Mouse (Mus musculus) embryonic facial prominence, embryonic 12.5 days (tissue): ENCODE results near the gene Mtmr12. TPM values are rescaled to one million over a fixed set of nuclear protein-coding genes. Genes with fewer than 3 reads are reported as not detected.
"Not testable (repeated sequence)": the region's sequence is repeated elsewhere in the genome, so short reads cannot be mapped to it uniquely, and the experiment has no call there.

ENCODE experiments used
- ATAC-seq: fragments of 200-750 bp; cut with Nextera tagmentation; 2 replicates; pipeline ENCODE4 v1.8.0; 2017; ENCODE audit not compliant: insufficient number of reproducible peaks, insufficient read depth, low FRiP score, low TSS enrichment
- H3K27ac ChIP-seq: fragments of 300-500 bp; sonication (generic); 2 replicates; pipeline ENCODE4 v1.5.1; 2016; ENCODE audit warnings: mild to moderate bottlenecking
- H3K27me3 ChIP-seq: fragments of 300-500 bp; sonication (generic); 2 replicates; pipeline ENCODE4 v1.6.1; 2016; ENCODE audit warnings: mild to moderate bottlenecking, moderate library complexity
- H3K36me3 ChIP-seq: fragments of 300-500 bp; sonication (generic); 2 replicates; pipeline ENCODE4 v1.6.1; 2016; ENCODE audit warnings: mild to moderate bottlenecking
- H3K4me1 ChIP-seq: fragments of 300-500 bp; sonication (generic); 2 replicates; pipeline ENCODE4 v1.6.1; 2016
- H3K4me2 ChIP-seq: fragments of 300-500 bp; sonication (generic); replicated peaks from 2 replicates; pipeline ENCODE4 v1.6.1; 2016; ENCODE audit warnings: mild to moderate bottlenecking, moderate library complexity
- H3K4me3 ChIP-seq: fragments of 300-500 bp; sonication (generic); 2 replicates; pipeline ENCODE4 v1.5.1; 2016; ENCODE audit warnings: mild to moderate bottlenecking
- H3K9ac ChIP-seq: fragments of 300-500 bp; sonication (generic); 2 replicates; pipeline ENCODE4 v1.6.1; 2016; ENCODE audit warnings: mild to moderate bottlenecking, moderate library complexity
- H3K9me3 ChIP-seq: fragments of 300-500 bp; sonication (generic); 2 replicates; pipeline ENCODE4 v1.6.1; 2016; ENCODE audit warnings: mild to moderate bottlenecking, moderate library complexity
- WGBS: fragments of 180-500 bp; shearing (Covaris S2); methylation state at CpG from one replicate; pipeline ENCODE4 v1.1.7; 2016; 5-methylcytosine and 5-hydroxymethylcytosine counted together
- polyA plus RNA-seq: library from polyadenylated mRNA; unstranded; fragments of >200 nt; fragmentation: Nextera tagmentation; extraction: Ambion mirVana; gene quantifications from 2 replicates; pipeline ENCODE4 v1.2.1, GENCODE M21; 2016

The Mtmr12 gene
- polyA plus RNA-seq, 1 experiment from 2014 or later = 20.1 TPM

GRCm38 (mm10) chr15:12202456-12202855 is 2.4 kb upstream of the Mtmr12 start:
- Histone ChIP-seq H3K9me3 (no peaks in the 10 kb centered on the region), H3K4me3 (no peak overlapping the region), H3K36me3 (no peaks in the 10 kb centered on the region), H3K27me3 (no peaks in the 10 kb centered on the region), H3K9ac (no peak overlapping the region), H3K4me2 (no peak overlapping the region), H3K4me1 (peaks cover 20% of the 10 kb centered on the region), H3K27ac (no peak overlapping the region)
- ATAC-seq = no peak
- 83% methylated on average over 3 of the region's 3 CpGs for WGBS

- H3K27ac ChIP-seq, H3K9ac ChIP-seq, H3K9me3 ChIP-seq, H3K4me2 ChIP-seq, ATAC-seq, H3K36me3 ChIP-seq, H3K27me3 ChIP-seq, H3K4me3 ChIP-seq: not testable (repeated sequence)
- 90% methylated on average over 5 of the region's 5 CpGs for WGBS
- peaks cover 25% of the 10 kb centered on the region for H3K4me1 ChIP-seq
These were observed 1.8 kb upstream of the Mtmr12 start for GRCm38 (mm10) chr15:12203008-12203407.

GRCm38 (mm10) chr15:12203512-12204318 is 1.1 kb upstream of the Mtmr12 start:
- Histone ChIP-seq H3K27ac (peak overlapping the region; percentile 88), H3K36me3 (no peaks in the 10 kb centered on the region), H3K4me3 (peak overlapping the region; percentile 82), H3K4me2 (peak overlapping the region; percentile 60), H3K27me3 (no peaks in the 10 kb centered on the region), H3K4me1 (peaks cover 25% of the 10 kb centered on the region), H3K9ac (peak overlapping the region; percentile 39; the same call in 1 of the 2 replicates), H3K9me3 (no peaks in the 10 kb centered on the region)
- WGBS = 14% methylated on average over 10 of the region's 10 CpGs
- ATAC-seq = no peak

GRCm38 (mm10) chr15:12205160-12205901 is 503 bp downstream of the Mtmr12 start:
- 1% methylated on average over 54 of the region's 73 CpGs for WGBS
- H3K36me3 ChIP-seq = no peaks in the 10 kb centered on the region
- peak; percentile 77 for ATAC-seq

GRCm38 (mm10) chr15:12205902-12206645 is 1.2 kb downstream of the Mtmr12 start:
- WGBS = 38% methylated on average over 14 of the region's 14 CpGs
- H3K4me2 ChIP-seq = peak overlapping the region; percentile 63
- peak overlapping the region; percentile 94 for H3K9ac ChIP-seq
- ATAC-seq = no peak
- no peaks in the 10 kb centered on the region for H3K9me3 ChIP-seq
- H3K27ac ChIP-seq = no peak overlapping the region
- no peaks in the 10 kb centered on the region for H3K36me3 ChIP-seq
- H3K27me3 ChIP-seq = no peaks in the 10 kb centered on the region
- H3K4me3 ChIP-seq = peak overlapping the region; percentile 82
- H3K4me1 ChIP-seq = peaks cover 25% of the 10 kb centered on the region

More at GRCm38 (mm10) chr15:12205160-12205901, 503 bp downstream of the Mtmr12 start:
- Histone ChIP-seq H3K27ac (peak overlapping the region; percentile 82), H3K9me3 (no peaks in the 10 kb centered on the region), H3K9ac (peak overlapping the region; percentile 94), H3K4me2 (peak overlapping the region; percentile 63), H3K4me1 (peaks cover 25% of the 10 kb centered on the region), H3K4me3 (peak overlapping the region; percentile 82), H3K27me3 (no peaks in the 10 kb centered on the region)

- Histone ChIP-seq H3K4me1 (peaks cover 25% of the 10 kb centered on the region), H3K9me3 (no peaks in the 10 kb centered on the region), H3K4me3 (no peak overlapping the region; the same call in 1 of the 2 replicates), H3K9ac (no peak overlapping the region), H3K36me3 (no peaks in the 10 kb centered on the region), H3K27me3 (no peaks in the 10 kb centered on the region), H3K4me2 (peak overlapping the region; percentile 63), H3K27ac (no peak overlapping the region)
- 66% methylated on average over 7 of the region's 7 CpGs for WGBS
- no peak for ATAC-seq
These were observed 1.9 kb downstream of the Mtmr12 start for GRCm38 (mm10) chr15:12206646-12207222.

GRCm38 (mm10) chr15:12207556-12208090 is 2.8 kb downstream of the Mtmr12 start:
- WGBS = 74% methylated on average over 6 of the region's 6 CpGs
- Histone ChIP-seq H3K4me2 (no peak overlapping the region), H3K27me3 (no peaks in the 10 kb centered on the region), H3K4me3 (no peak overlapping the region), H3K4me1 (peaks cover 25% of the 10 kb centered on the region), H3K9me3 (no peaks in the 10 kb centered on the region), H3K9ac (no peak overlapping the region), H3K27ac (no peak overlapping the region), H3K36me3 (no peaks in the 10 kb centered on the region)
- ATAC-seq = no peak

- WGBS = 87% methylated on average over 8 of the region's 8 CpGs
- Histone ChIP-seq H3K9me3 (no peaks in the 10 kb centered on the region), H3K27me3 (no peaks in the 10 kb centered on the region), H3K36me3 (no peaks in the 10 kb centered on the region), H3K9ac (no peak overlapping the region), H3K27ac (no peak overlapping the region), H3K4me2 (no peak overlapping the region), H3K4me1 (peaks cover 18% of the 10 kb centered on the region), H3K4me3 (no peak overlapping the region)
- no peak for ATAC-seq
These were observed 6.7 kb downstream of the Mtmr12 start for GRCm38 (mm10) chr15:12211577-12211976.

GRCm38 (mm10) chr15:12212266-12212665 is 7.4 kb downstream of the Mtmr12 start:
- Histone ChIP-seq H3K4me3 (no peak overlapping the region), H3K36me3 (no peaks in the 10 kb centered on the region), H3K9ac (no peak overlapping the region), H3K4me1 (peaks cover 11% of the 10 kb centered on the region), H3K9me3 (no peaks in the 10 kb centered on the region), H3K27ac (no peak overlapping the region), H3K4me2 (no peak overlapping the region), H3K27me3 (no peaks in the 10 kb centered on the region)
- no peak for ATAC-seq
- WGBS = 83% methylated on average over 1 of the region's 1 CpGs

GRCm38 (mm10) chr15:12214531-12215414 is 9.9 kb downstream of the Mtmr12 start:
- Histone ChIP-seq H3K4me2 (no peak overlapping the region), H3K36me3 (no peaks in the 10 kb centered on the region), H3K4me3 (no peak overlapping the region), H3K27me3 (no peaks in the 10 kb centered on the region), H3K9me3 (no peaks in the 10 kb centered on the region), H3K9ac (no peak overlapping the region), H3K4me1 (peaks cover 4% of the 10 kb centered on the region; the same call in 1 of the 2 replicates), H3K27ac (no peak overlapping the region)
- WGBS = 83% methylated on average over 14 of the region's 14 CpGs
- ATAC-seq = no peak
